Comparison of ENCODE assay signal across 8 mouse cellular contexts in genomic region chr6:125529479-125529878, GRCm38 (mm10). TPM values are rescaled to one million over a fixed set of nuclear protein-coding genes. Genes with fewer than 3 reads are reported as not detected.
DNase-seq lines count a peak whose midpoint lies in the region; ATAC-seq lines count a peak whose summit lies in the region.
"Had no signal": no experiment of that assay in that cellular context is flagged by ENCODE, and none has a peak within 500 bp of the region (broad histone marks: within the 10 kb centered on the region; RNA-seq: fewer than 3 reads in every experiment).

No protein-coding gene starts in this region.

- intact Hi-C loops in heart, postnatal 10 days (cut with DNase I): loop anchor here (1.0 kb wide), 1 partner anchor 71 kb away; no protein-coding TSS in a partner anchor

- no peak for ATAC-seq in megakaryocyte progenitor cell, adult 5-6 weeks (replicated peaks; ENCODE audit: poor library complexity)

- DNase-seq in ES-CJ7 (ENCODE audit: low read depth, low spot score) (peak; percentile 12), ZHBTc4 (ENCODE audit: low read depth, low spot score) (peak; percentile 42)
- DNase-seq in heart, postnatal 10 days: peak; percentile 59 to 64
- DNase-seq in lung, adult 18-20 months: peak; percentile 64 to 67
- no peak for DNase-seq in layer of hippocampus, adult 9-11 months
- DNase-seq in left cerebral cortex, adult 18-20 months (ENCODE audit: low spot score in 2 of 2): no peak
- DNase-seq: cerebellum, adult 18-20 months had no signal

RNA-seq across cellular contexts. Expression of gene Vwf, which starts 17.1 kb away (rescaled TPM):
- 10 to 100 TPM; 77.4 to 85.2 TPM for total RNA-seq in heart, postnatal 10 days (2021)
- total RNA-seq in left cerebral cortex, adult 18-20 months (2021): 10 to 100 TPM; 14.8 to 24.1 TPM
- total RNA-seq in megakaryocyte progenitor cell, adult 5-6 weeks (2015): 2.4 and 2.6 TPM in 2 replicates
- total RNA-seq in megakaryocyte progenitor cell, adult 5-6 weeks (2017): 0.08 and 0.47 TPM in 2 replicates

RNA-seq across cellular contexts. Expression of gene Cd9, which starts 34.9 kb away (rescaled TPM):
- total RNA-seq in heart, postnatal 10 days (2021): 10 to 100 TPM; 77.7 to 79.8 TPM
- 10 to 100 TPM; 37.7 to 41.6 TPM for total RNA-seq in left cerebral cortex, adult 18-20 months (2021)
- total RNA-seq in megakaryocyte progenitor cell, adult 5-6 weeks (2015): 41.0 and 50.9 TPM in 2 replicates
- total RNA-seq in megakaryocyte progenitor cell, adult 5-6 weeks (2017): 31.0 and 38.7 TPM in 2 replicates

Comparison
In these comparisons a context has a peak if more than half of its experiments do, and no peak if none do; other contexts are left out.
1. DNase-seq: peak in ES-CJ7 (single experiment), ZHBTc4 (single experiment), heart, postnatal 10 days (2 of 2) and lung, adult 18-20 months (2 of 2); none in layer of hippocampus, adult 9-11 months (single experiment) and left cerebral cortex, adult 18-20 months (0 of 2).
2. RNA of gene Vwf, which starts 17.1 kb away (total RNA-seq): 77.4 to 85.2 TPM in heart, postnatal 10 days and 14.8 to 24.1 TPM in left cerebral cortex, adult 18-20 months; 0.08 to 2.6 TPM in megakaryocyte progenitor cell, adult 5-6 weeks; every median in the first group is over 4 times any median in the second.